Mouse (Mus musculus) T-helper 17 cell (primary cell): ENCODE measurements around the gene Huwe1.

Source experiments
- in situ Hi-C, 2 experiments: fragments of 300-600 bp; cut with MboI, MseI; formaldehyde crosslinking; loops; 1 replicate in 1 of 2; 2 replicates in 1 of 2; pipeline ENCODE4 v1.15.1; 2025; ENCODE audit warnings: high pct_unique_total_duplicates in 2 of 2

Gene Huwe1

GRCm38 (mm10) chrX:151800701-151801511 lies at the start of gene Huwe1:
Gene Huwe1 (plus strand): TSS chrX:151800807.
- in situ Hi-C loops, result no loop called here

GRCm38 (mm10) chrX:151780348-151780747 lies 20.3 kb upstream of the Huwe1 start:
- in situ Hi-C loops, result no loop called here

GRCm38 (mm10) chrX:151782939-151783338 lies 17.7 kb upstream of the Huwe1 start:
- in situ Hi-C loops, result no loop called here

- in situ Hi-C loops, result no loop called here
These were observed 7.8 kb upstream of the Huwe1 start for GRCm38 (mm10) chrX:151792766-151793165.

- in situ Hi-C loops, result no loop called here
These were observed 2.6 kb upstream of the Huwe1 start for GRCm38 (mm10) chrX:151797970-151798369.

- in situ Hi-C loops, result no loop called here
These were observed 1.8 kb downstream of the Huwe1 start for GRCm38 (mm10) chrX:151802328-151802955.

GRCm38 (mm10) chrX:151802956-151803776 lies 2.6 kb downstream of the Huwe1 start:
- in situ Hi-C loops, result no loop called here

- in situ Hi-C loops, result no loop called here
These were observed 3.1 kb downstream of the Huwe1 start for GRCm38 (mm10) chrX:151803777-151804101.

- in situ Hi-C loops, result no loop called here
These were observed 3.8 kb downstream of the Huwe1 start for GRCm38 (mm10) chrX:151804388-151804787.

GRCm38 (mm10) chrX:151811481-151811880 lies 10.9 kb downstream of the Huwe1 start:
- in situ Hi-C loops, result no loop called here

GRCm38 (mm10) chrX:151813656-151814055 lies 13.0 kb downstream of the Huwe1 start:
- in situ Hi-C loops, result no loop called here

GRCm38 (mm10) chrX:151817712-151818111 lies 17.1 kb downstream of the Huwe1 start:
- in situ Hi-C loops, result no loop called here

GRCm38 (mm10) chrX:151828971-151829370 lies 28.4 kb downstream of the Huwe1 start:
- in situ Hi-C loops, result loop anchor here in 1 of 2 experiments (10.0 kb wide), 1 partner anchor 1264 kb away; no protein-coding TSS in a partner anchor

GRCm38 (mm10) chrX:151831260-151831659 lies 30.7 kb downstream of the Huwe1 start:
- in situ Hi-C loops, result no loop called here

GRCm38 (mm10) chrX:151832982-151833381 lies 32.4 kb downstream of the Huwe1 start:
- in situ Hi-C loops, result no loop called here

- in situ Hi-C loops, result no loop called here
These were observed 58.8 kb downstream of the Huwe1 start for GRCm38 (mm10) chrX:151859436-151859835.

GRCm38 (mm10) chrX:151910692-151911091 lies 110.1 kb downstream of the Huwe1 start:
- in situ Hi-C loops, result no loop called here

- in situ Hi-C loops, result no loop called here
These were observed 111.7 kb downstream of the Huwe1 start for GRCm38 (mm10) chrX:151912267-151912666.

- in situ Hi-C loops, result no loop called here
These were observed 128.8 kb downstream of the Huwe1 start for GRCm38 (mm10) chrX:151929390-151929789.

GRCm38 (mm10) chrX:151938852-151939251 lies 138.2 kb downstream of the Huwe1 start:
- in situ Hi-C loops, result loop anchor here (5.0 to 10.0 kb wide), 2 partner anchors 208 to 216 kb away; no protein-coding TSS in a partner anchor

GRCm38 (mm10) chrX:151946986-151947385 lies 146.4 kb downstream of the Huwe1 start:
- in situ Hi-C loops, result no loop called here

- in situ Hi-C loops, result no loop called here
These were observed 147.2 kb downstream of the Huwe1 start for GRCm38 (mm10) chrX:151947781-151948180.
